Mouse (Mus musculus): Measurements from ENCODE around the gene Ctdnep1.

DNA sequence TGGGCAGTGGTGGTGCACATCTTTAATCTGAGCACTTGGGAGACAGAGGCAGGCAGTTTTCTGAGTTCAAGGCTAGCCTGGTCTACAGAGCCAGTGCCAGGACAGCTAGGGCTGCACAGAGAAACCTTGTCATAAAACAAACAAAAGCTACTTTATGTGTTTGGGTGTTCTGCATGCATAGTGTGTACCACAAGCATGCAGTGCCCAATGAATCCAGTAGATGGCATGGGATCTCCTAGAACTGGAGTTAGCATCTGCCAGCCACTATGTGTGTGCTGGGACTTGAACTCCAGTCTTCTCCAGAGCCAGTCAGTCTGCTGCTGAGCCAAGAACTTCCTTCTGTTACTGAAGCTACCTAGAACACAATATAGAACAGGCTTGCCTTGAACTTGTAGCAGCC is 20.9 kb downstream of the Ctdnep1 start:
- TF ChIP-seq POLR2A (IDR thresholded peaks at IDR 0.05; ENCODE audit: low read depth, low read length) (no peak), CTCF (IDR thresholded peaks at IDR 0.05; ENCODE audit: borderline replicate concordance, insufficient read depth, low read length) (no peak)
